Mouse (Mus musculus) bone marrow macrophage, adult 2 months (primary cell): ENCODE measurements around the gene Ttll3.

Experiments
- CTCF ChIP-seq: IDR thresholded peaks from 2 replicates; pipeline ENCODE4 v1.5.1; 2012; ENCODE audit warnings: low read depth, mild to moderate bottlenecking, low read length, moderate library complexity
- POLR2A ChIP-seq: IDR thresholded peaks from 2 replicates; pipeline ENCODE4 v1.6.1; 2012; ENCODE audit warnings: mild to moderate bottlenecking, low read depth, low read length, borderline replicate concordance

DNA sequence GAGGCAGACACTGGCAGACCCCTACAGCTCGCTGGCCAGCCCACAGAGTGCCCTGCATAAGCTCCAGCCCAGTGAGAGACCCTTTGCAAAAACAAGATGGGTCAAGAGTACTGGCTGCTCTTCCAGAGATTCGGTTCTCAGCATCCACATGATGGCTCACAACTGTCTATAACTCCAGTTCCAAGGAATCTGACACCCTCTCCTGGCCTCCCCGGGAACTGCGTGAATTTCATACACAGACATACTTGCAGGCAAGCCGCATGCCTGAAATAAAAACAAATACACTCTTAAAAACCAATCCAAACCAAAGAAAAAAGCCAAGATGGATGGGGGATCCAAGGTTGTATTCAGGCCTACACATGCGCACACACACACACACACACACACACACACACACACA, 6.4 kb downstream of the Ttll3 start:
- no peak for TF ChIP-seq CTCF
- TF ChIP-seq POLR2A = no peak
